ENCODE assay signal across 8 mouse cellular contexts in the genomic region with DNA sequence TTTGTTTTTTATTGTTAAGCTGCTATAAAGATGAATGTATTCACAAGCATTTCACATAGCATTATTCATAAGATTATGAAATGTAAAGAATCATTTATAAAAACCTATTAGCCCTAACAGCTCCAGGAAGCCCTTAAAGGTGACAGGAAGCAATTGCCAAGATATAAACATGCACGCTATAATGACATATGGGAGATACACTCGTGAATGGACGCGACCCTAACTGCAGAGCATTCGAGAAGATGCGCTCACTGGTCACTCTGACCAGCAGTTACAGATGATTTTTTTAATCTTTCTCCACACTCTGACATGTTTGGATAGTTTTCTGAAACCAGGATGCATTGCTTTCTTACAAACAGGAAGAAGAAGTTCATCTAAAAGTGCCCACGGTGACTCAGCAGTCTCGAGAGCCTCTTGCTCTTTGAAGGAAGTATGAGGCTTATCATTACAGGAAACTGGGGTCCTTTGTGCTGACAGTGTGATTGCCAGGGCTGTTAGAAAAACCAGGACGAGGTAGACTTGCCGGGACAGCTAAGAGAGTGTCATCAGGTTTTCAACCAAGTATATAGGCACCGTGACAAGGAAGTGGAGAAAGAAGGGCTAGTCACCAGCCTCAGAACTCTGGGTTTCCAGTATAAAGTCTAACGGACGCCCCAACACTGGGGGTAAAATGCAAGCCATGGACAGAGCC. TPM values are rescaled to one million over a fixed set of nuclear protein-coding genes. Genes with fewer than 3 reads are reported as not detected.
DNase-seq lines count a peak whose midpoint lies in the region; ATAC-seq and TF ChIP-seq lines count a peak whose summit lies in the region.

No protein-coding gene starts in this region.

- peak overlapping the region; percentile 37; the same call in 1 of the 2 replicates for H3K27ac ChIP-seq in kidney, postnatal 0 days
- H3K27ac ChIP-seq in forebrain, embryonic 16.5 days (ENCODE audit: low read length), result no peak overlapping the region

- H3K9me3 ChIP-seq in kidney, postnatal 0 days (replicated peaks; ENCODE audit: low read length), result no peaks in the 10 kb centered on the region
- H3K9me3 ChIP-seq in forebrain, embryonic 16.5 days (ENCODE audit: control insufficient read depth, low read length), result no peaks in the 10 kb centered on the region

- WGBS in kidney, postnatal 0 days, result 67% methylated on average over 13 of the region's 13 CpGs
- WGBS in forebrain, embryonic 16.5 days, result 86% methylated on average over 13 of the region's 13 CpGs

- H3K9ac ChIP-seq in kidney, postnatal 0 days (ENCODE audit: low read depth, low read length), result no peak overlapping the region
- no peak overlapping the region for H3K9ac ChIP-seq in forebrain, embryonic 16.5 days (replicated peaks; ENCODE audit: low read depth, low read length)

- H3K4me1 ChIP-seq in kidney, postnatal 0 days (replicated peaks; ENCODE audit: insufficient read depth, low read length), result peaks cover 5% of the 10 kb centered on the region
- no peaks in the 10 kb centered on the region for H3K4me1 ChIP-seq in forebrain, embryonic 16.5 days (replicated peaks; ENCODE audit: control insufficient read depth, insufficient read depth, low read length)

- intact Hi-C loops in heart, postnatal 10 days (cut with DNase I), result no loop called here

- no peak for TF ChIP-seq POLR2A in brain, embryonic 14.5 days (IDR thresholded peaks at IDR 0.05; ENCODE audit: borderline replicate concordance, extremely low read depth, insufficient read depth, insufficient read length, poor library complexity, severe bottlenecking)

- no peak overlapping the region for H3K4me3 ChIP-seq in kidney, postnatal 0 days (replicated peaks; ENCODE audit: low read depth, low read length)
- no peak overlapping the region for H3K4me3 ChIP-seq in forebrain, embryonic 16.5 days (replicated peaks; ENCODE audit: low read length)

- no peak for TF ChIP-seq CTCF in brain, embryonic 14.5 days (IDR thresholded peaks at IDR 0.05; ENCODE audit: borderline replicate concordance, extremely low read depth, insufficient read depth, insufficient read length)
- no peak for TF ChIP-seq CTCF in kidney, postnatal 0 days (IDR thresholded peaks at IDR 0.05; ENCODE audit: low read depth)

- H3K4me2 ChIP-seq in kidney, postnatal 0 days (ENCODE audit: low read length), result no peak overlapping the region
- no peak overlapping the region for H3K4me2 ChIP-seq in forebrain, embryonic 16.5 days (ENCODE audit: low read length)

- no peaks in the 10 kb centered on the region for H3K27me3 ChIP-seq in kidney, postnatal 0 days (ENCODE audit: insufficient read depth, low read length)
- H3K27me3 ChIP-seq in forebrain, embryonic 16.5 days (replicated peaks; ENCODE audit: control insufficient read depth, insufficient read depth, low read length), result no peaks in the 10 kb centered on the region

- DNase-seq in heart, adult 18-20 months, result peak; percentile 57 to 62
- DNase-seq in heart, postnatal 10 days, result no peak
- peak; percentile 12 for DNase-seq in brain, embryonic 14.5 days (ENCODE audit: low read depth)
- peak; percentile 61 for DNase-seq in kidney, postnatal 0 days (ENCODE audit: low spot score)
- peak; percentile 61 for DNase-seq in naive thymus-derived CD4-positive, alpha-beta T cell, adult 2 months (ENCODE audit: low read depth)
- no peak for DNase-seq in left cerebral cortex, adult 8-10 months (ENCODE audit: low spot score in 2 of 2)
- no peak for DNase-seq in urinary bladder, postnatal 25 days (ENCODE audit: low spot score)

- no peak for ATAC-seq in kidney, postnatal 0 days (replicated peaks; ENCODE audit: low FRiP score, low read depth)
- ATAC-seq in forebrain, embryonic 16.5 days, result no peak

- H3K36me3 ChIP-seq in kidney, postnatal 0 days (ENCODE audit: insufficient read depth, low read length), result no peaks in the 10 kb centered on the region
- no peaks in the 10 kb centered on the region for H3K36me3 ChIP-seq in forebrain, embryonic 16.5 days (ENCODE audit: control insufficient read depth, insufficient read depth)

RNA-seq across cellular contexts. Expression of gene Tmem140, which starts 6.4 kb away (rescaled TPM):
- 10 to 100 TPM; 26.5 to 32.4 TPM for total RNA-seq in heart, adult 18-20 months (2021)
- total RNA-seq in heart, postnatal 10 days (2021), result 10 to 100 TPM; 16.0 to 19.3 TPM
- polyA plus RNA-seq in brain, embryonic 14.5 days (2012; rRNA removed), result 0.68 and 0.71 TPM in 2 replicates
- 6.2 and 7.3 TPM in 2 replicates for polyA plus RNA-seq in kidney, postnatal 0 days (2015; fragmentation: Nextera tagmentation; extraction: Ambion mirVana)
- 1 to 10 TPM; 1.9 to 4.3 (median 2.9) TPM for total RNA-seq in left cerebral cortex, adult 8-10 months (2022)
- 1.1 and 1.5 TPM in 2 replicates for polyA plus RNA-seq in forebrain, embryonic 16.5 days (2015; fragmentation: Nextera tagmentation; extraction: Ambion mirVana)

RNA-seq across cellular contexts. Expression of gene Cyren, which starts 8.5 kb away (rescaled TPM):
- 1 to 10 TPM; 3.6 to 5.2 TPM for total RNA-seq in heart, adult 18-20 months (2021)
- 1 to 10 TPM; 5.3 TPM for total RNA-seq in heart, postnatal 10 days (2021)
- 12.4 and 13.2 TPM in 2 replicates for polyA plus RNA-seq in brain, embryonic 14.5 days (2012; rRNA removed)
- 9.6 and 9.9 TPM in 2 replicates for polyA plus RNA-seq in kidney, postnatal 0 days (2015; fragmentation: Nextera tagmentation; extraction: Ambion mirVana)
- total RNA-seq in left cerebral cortex, adult 8-10 months (2022), result 1 to 10 TPM; 3.6 to 4.1 (median 3.8) TPM
- polyA plus RNA-seq in forebrain, embryonic 16.5 days (2015; fragmentation: Nextera tagmentation; extraction: Ambion mirVana), result 12.5 and 12.7 TPM in 2 replicates

RNA-seq across cellular contexts. Expression of gene Wdr91, which starts 41.3 kb away (rescaled TPM):
- 10 to 100 TPM; 14.1 to 14.5 TPM for total RNA-seq in heart, adult 18-20 months (2021)
- total RNA-seq in heart, postnatal 10 days (2021), result 10 to 100 TPM; 18.3 to 20.7 TPM
- polyA plus RNA-seq in brain, embryonic 14.5 days (2012; rRNA removed), result 26.0 and 31.2 TPM in 2 replicates
- 10.2 and 10.6 TPM in 2 replicates for polyA plus RNA-seq in kidney, postnatal 0 days (2015; fragmentation: Nextera tagmentation; extraction: Ambion mirVana)
- 10 to 100 TPM; 35.9 to 39.9 (median 38.0) TPM for total RNA-seq in left cerebral cortex, adult 8-10 months (2022)
- polyA plus RNA-seq in forebrain, embryonic 16.5 days (2015; fragmentation: Nextera tagmentation; extraction: Ambion mirVana), result 11.8 and 12.9 TPM in 2 replicates

RNA-seq across cellular contexts. Expression of gene Stra8, which starts 50.6 kb away (rescaled TPM):
- not detected for total RNA-seq in heart, adult 18-20 months (2021)
- total RNA-seq in heart, postnatal 10 days (2021), result not detected
- polyA plus RNA-seq in brain, embryonic 14.5 days (2012; rRNA removed), result not detected in 2 replicates
- not detected in 2 replicates for polyA plus RNA-seq in kidney, postnatal 0 days (2015; fragmentation: Nextera tagmentation; extraction: Ambion mirVana)
- total RNA-seq in left cerebral cortex, adult 8-10 months (2022), result not detected
- polyA plus RNA-seq in forebrain, embryonic 16.5 days (2015; fragmentation: Nextera tagmentation; extraction: Ambion mirVana), result not detected in 2 replicates

Comparison
In these comparisons a context has a peak if more than half of its experiments do, and no peak if none do; other contexts are left out.
1. DNase-seq: peak in heart, adult 18-20 months (2 of 2), brain, embryonic 14.5 days (single experiment), kidney, postnatal 0 days (single experiment) and naive thymus-derived CD4-positive, alpha-beta T cell, adult 2 months (single experiment); none in heart, postnatal 10 days (0 of 2), left cerebral cortex, adult 8-10 months (0 of 2) and urinary bladder, postnatal 25 days (single experiment).